Mouse (Mus musculus) intestine, postnatal 0 days (tissue): ENCODE measurements around the gene Lrrc8e. TPM values are rescaled to one million over a fixed set of nuclear protein-coding genes. Genes with fewer than 3 reads are reported as not detected.
A peak's percentile ranks its signal among the peaks of the same experiment; 100 is the strongest.

Source experiments
- ATAC-seq: fragments of 200-750 bp; cut with Nextera tagmentation; 2 replicates; pipeline ENCODE4 v1.8.0; 2017; ENCODE audit warnings: mild to moderate bottlenecking, moderate TSS enrichment, moderate library complexity
- H3K27ac ChIP-seq: fragments of 300-500 bp; sonication (generic); 2 replicates; pipeline ENCODE4 v1.5.1; 2014; ENCODE audit warnings: mild to moderate bottlenecking, low read depth, low read length, moderate library complexity
- H3K27me3 ChIP-seq: fragments of 300-500 bp; sonication (generic); replicated peaks from 2 replicates; pipeline ENCODE4 v1.6.1; 2014; ENCODE audit warnings: low read length, mixed read lengths; ENCODE audit not compliant: control insufficient read depth, insufficient read depth
- H3K36me3 ChIP-seq: fragments of 300-500 bp; sonication (generic); 2 replicates; pipeline ENCODE4 v1.6.1; 2014; ENCODE audit warnings: mild to moderate bottlenecking, moderate library complexity; ENCODE audit not compliant: control insufficient read depth, insufficient read depth
- H3K4me1 ChIP-seq: fragments of 300-500 bp; sonication (generic); replicated peaks from 2 replicates; pipeline ENCODE4 v1.6.1; 2014; ENCODE audit warnings: antibody characterized with exemption, low read length, mixed read lengths; ENCODE audit not compliant: control insufficient read depth, insufficient read depth
- H3K4me2 ChIP-seq: fragments of 300-500 bp; sonication (generic); replicated peaks from 2 replicates; pipeline ENCODE4 v1.6.1; 2014; ENCODE audit warnings: low read depth, mild to moderate bottlenecking, moderate library complexity
- H3K4me3 ChIP-seq: fragments of 300-500 bp; sonication (generic); 2 replicates; pipeline ENCODE4 v1.5.1; 2014; ENCODE audit warnings: low read depth, low read length
- H3K9ac ChIP-seq: fragments of 300-500 bp; sonication (generic); 2 replicates; pipeline ENCODE4 v1.6.1; 2014; ENCODE audit warnings: mild to moderate bottlenecking, low read depth, low read length
- H3K9me3 ChIP-seq: fragments of 300-500 bp; sonication (generic); 2 replicates; pipeline ENCODE4 v1.6.1; 2016; ENCODE audit warnings: mixed run types; ENCODE audit not compliant: control insufficient read depth
- CTCF ChIP-seq: sonication (generic); IDR thresholded peaks from 2 replicates; pipeline ENCODE4 v1.5.1; 2016; ENCODE audit warnings: low read depth, mild to moderate bottlenecking, control low read depth, antibody characterized with exemption, moderate library complexity
- WGBS: fragments of 180-500 bp; shearing (Covaris S2); extraction: QIAGEN DNeasy Blood & Tissue Kit; methylation state at CpG from one replicate; pipeline ENCODE4 v1.1.7; 2014; 5-methylcytosine and 5-hydroxymethylcytosine counted together
- polyA plus RNA-seq: library from polyadenylated mRNA; unstranded; fragments of >200 nt; fragmentation: Nextera tagmentation; extraction: Ambion mirVana; gene quantifications from 2 replicates; pipeline ENCODE4 v1.2.1, GENCODE M21; 2015

The Lrrc8e gene
- polyA plus RNA-seq, 1 experiment from 2014 or later = 3.3 TPM

DNA sequence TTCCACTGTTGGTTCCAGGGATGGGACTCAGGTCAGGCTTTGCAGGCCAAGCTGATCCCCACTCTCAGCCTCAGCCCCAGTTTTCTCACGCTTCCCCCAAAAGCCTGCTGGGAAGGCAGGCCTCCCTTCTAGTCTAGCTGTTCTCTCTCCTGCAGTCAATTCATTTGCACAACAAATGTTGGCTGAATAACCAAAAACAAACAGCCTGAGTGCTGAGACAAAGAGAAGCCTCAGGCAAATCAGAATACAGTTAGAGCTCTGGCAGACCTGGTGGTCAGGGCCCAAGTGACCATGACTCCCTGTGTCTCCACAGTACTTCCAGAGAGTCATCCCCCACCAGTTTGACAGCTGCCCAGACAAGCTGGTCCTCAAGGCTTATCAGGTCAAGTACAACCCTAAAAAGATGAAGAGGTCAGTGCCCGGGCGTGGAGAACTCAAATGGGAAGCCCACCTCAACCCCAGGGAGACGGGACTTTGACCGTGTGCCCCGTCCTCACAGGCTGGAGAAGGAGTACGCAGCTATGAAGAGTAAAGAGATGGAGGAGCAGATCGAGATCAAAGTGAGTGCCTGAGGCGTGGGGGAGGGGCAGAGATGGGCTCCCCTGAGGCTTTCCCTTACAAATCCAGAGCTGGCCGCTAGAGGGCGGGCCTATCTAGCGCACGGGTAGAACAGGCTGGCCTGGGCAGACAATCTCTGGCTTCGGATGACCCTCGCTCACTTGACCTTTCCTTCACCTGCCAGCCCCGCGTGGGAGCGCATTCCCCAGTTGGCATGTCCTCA lies 33.6 kb upstream of the Lrrc8e start:
- Histone ChIP-seq H3K4me3 (no peak overlapping the region), H3K27me3 (no peaks in the 10 kb centered on the region), H3K9ac (no peak overlapping the region), H3K9me3 (no peaks in the 10 kb centered on the region), H3K27ac (no peak overlapping the region), H3K4me1 (no peaks in the 10 kb centered on the region), H3K4me2 (no peak overlapping the region; the same call in 1 of the 2 replicates), H3K36me3 (peaks cover 11% of the 10 kb centered on the region; the same call in 1 of the 2 replicates)
- ATAC-seq = peak; percentile 75
- TF ChIP-seq CTCF = peak; percentile 93
- WGBS = 12% methylated on average over 18 of the region's 18 CpGs

DNA sequence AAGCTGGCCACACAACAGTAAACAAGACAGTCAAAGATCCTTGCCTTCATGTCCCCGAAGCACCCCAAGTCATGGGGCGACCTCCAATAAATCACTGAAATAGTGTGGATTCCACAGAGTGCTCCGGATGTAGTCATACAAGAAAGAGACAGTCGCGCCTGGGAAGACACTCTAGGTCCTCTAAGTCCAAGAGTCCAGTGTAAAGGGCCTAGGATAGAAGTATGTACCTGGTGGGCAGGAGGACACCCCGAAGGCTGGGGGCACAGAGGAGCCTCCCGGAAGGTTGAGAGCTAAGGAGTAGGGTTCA lies 33.1 kb upstream of the Lrrc8e start:
- TF ChIP-seq CTCF = no peak
- Histone ChIP-seq H3K27me3 (no peaks in the 10 kb centered on the region), H3K9me3 (no peaks in the 10 kb centered on the region), H3K4me3 (no peak overlapping the region), H3K27ac (no peak overlapping the region), H3K36me3 (peaks cover 6% of the 10 kb centered on the region; the same call in 1 of the 2 replicates), H3K4me1 (no peaks in the 10 kb centered on the region), H3K9ac (no peak overlapping the region), H3K4me2 (no peak overlapping the region; the same call in 1 of the 2 replicates)
- ATAC-seq = peak; percentile 38; the same call in 1 of the 2 replicates
- 43% methylated on average over 7 of the region's 7 CpGs for WGBS

DNA sequence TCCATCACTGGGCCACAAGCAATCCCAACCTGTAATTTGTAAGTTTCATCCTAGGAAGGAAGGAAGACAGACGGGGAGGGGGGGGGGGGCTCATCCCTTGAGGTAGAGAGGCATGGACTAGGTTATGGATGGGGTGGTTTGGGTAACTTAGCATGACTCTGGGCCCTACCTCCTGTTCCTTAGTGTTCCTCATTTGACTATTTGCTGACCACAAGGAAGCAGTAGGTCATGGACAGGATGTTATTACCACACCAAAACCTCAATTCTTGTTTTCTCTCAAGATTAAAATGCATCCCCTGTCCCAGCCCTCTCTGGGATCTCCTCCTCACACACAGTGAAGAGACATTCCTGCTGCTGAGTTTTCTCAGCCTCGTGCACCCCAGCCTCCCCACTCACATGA lies 25.3 kb upstream of the Lrrc8e start:
- 87% methylated on average over 2 of the region's 2 CpGs for WGBS
- Histone ChIP-seq H3K9ac (no peak overlapping the region), H3K4me1 (no peaks in the 10 kb centered on the region; the same call in 1 of the 2 replicates), H3K4me2 (no peak overlapping the region), H3K27me3 (0 out of 2 replicates have a peak, but pooled peaks cover 6% of the 10 kb centered on the region), H3K36me3 (peaks cover 6% of the 10 kb centered on the region; the same call in 1 of the 2 replicates), H3K9me3 (no peaks in the 10 kb centered on the region), H3K4me3 (no peak overlapping the region), H3K27ac (no peak overlapping the region)
- ATAC-seq = no peak
- no peak for TF ChIP-seq CTCF

DNA sequence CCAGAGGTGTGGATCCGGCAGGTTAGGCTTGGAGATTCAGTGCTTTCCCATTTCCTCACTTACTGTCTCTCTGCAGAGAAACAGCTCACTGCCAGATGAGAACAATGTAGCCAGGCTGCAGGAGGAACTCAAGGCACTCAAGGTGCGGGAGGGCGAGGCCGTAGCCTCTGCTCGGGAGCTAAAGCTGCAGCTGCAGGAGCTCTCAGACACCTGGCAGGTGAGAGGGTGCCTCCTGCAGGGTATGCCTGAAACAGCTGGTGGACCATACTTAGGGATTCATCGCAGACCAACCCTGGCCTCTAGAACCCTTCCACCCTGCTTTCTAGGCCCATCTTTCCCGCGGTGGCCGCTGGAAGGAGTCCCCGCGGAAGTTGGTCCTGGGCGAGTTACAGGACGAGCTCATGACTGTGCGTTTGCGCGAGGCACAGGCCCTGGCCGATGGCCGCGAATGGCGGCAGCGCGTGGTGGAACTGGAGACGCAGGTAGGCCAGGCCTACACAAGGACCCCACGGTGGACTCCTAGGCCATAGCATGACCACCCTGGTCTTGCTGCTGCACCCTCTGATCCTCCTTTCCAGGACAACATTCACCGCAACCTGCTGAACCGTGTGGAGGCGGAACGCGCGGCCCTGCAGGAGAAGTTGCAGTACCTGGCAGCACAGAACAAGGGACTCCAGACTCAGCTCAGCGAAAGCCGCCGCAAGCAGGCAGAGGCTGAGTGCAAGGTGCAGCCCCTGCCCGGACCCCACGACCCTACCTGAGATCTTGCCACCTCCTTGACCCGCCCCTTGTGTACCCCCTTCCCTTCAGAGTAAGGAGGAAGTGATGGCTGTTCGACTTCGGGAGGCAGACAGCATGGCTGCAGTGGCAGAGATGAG lies 21.1 kb upstream of the Lrrc8e start:
- ATAC-seq = 0 out of 2 replicates have a peak, but pooled peaks have one; percentile 20
- peak; percentile 61 for TF ChIP-seq CTCF
- 46% methylated on average over 38 of the region's 38 CpGs for WGBS
- no peak overlapping the region for H3K4me3 ChIP-seq
- no peaks in the 10 kb centered on the region; the same call in 1 of the 2 replicates for H3K4me1 ChIP-seq
- 0 out of 2 replicates have a peak, but pooled peaks cover 6% of the 10 kb centered on the region for H3K27me3 ChIP-seq
- H3K4me2 ChIP-seq = peak overlapping the region; percentile 57; the same call in 1 of the 2 replicates
- no peak overlapping the region for H3K9ac ChIP-seq
- no peak overlapping the region for H3K27ac ChIP-seq
- H3K9me3 ChIP-seq = no peaks in the 10 kb centered on the region
- H3K36me3 ChIP-seq = peaks cover 12% of the 10 kb centered on the region; the same call in 1 of the 2 replicates

DNA sequence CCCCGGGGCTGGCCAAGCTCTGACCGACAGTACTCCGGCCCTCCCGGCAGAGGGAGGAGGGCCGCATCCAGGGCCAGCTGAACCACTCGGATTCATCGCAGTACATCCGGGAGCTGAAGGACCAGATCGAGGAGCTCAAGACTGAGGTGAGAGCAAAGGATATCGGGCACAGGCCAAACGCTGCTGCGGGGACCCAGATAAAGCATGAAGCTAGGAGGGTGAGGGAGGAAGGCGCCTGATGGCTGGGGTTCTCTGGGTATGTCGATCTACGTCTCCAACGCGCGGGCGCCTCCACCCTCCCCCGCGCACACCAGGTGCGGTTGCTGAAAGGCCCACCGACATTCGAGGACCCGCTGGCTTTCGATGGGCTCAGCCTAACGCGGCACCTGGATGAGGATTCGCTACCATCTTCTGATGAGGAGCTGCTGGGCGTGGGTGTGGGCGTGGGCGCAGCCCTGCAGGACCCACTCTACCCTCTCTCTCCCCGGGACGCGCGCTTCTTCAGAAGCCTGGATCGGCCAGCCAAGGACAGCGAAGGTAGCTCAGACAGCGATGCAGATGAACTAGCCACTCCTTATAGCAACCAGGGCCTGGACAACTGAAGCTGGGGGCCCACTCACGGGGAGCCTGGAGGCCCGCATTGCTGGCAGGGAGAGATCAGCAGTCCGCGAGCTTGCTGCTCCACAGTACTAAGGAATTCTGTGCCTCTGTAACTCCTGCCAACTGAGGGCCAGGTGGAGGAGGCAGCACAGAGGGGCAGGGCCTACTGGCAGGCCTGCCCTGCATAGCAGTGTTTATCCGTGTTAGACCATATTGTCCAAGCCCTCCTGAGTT lies 20.2 kb upstream of the Lrrc8e start:
- Histone ChIP-seq H3K4me1 (no peaks in the 10 kb centered on the region; the same call in 1 of the 2 replicates), H3K36me3 (peaks cover 12% of the 10 kb centered on the region; the same call in 1 of the 2 replicates), H3K27me3 (0 out of 2 replicates have a peak, but pooled peaks cover 6% of the 10 kb centered on the region), H3K4me2 (peak overlapping the region; percentile 57), H3K9me3 (no peaks in the 10 kb centered on the region), H3K4me3 (no peak overlapping the region), H3K9ac (peak overlapping the region; percentile 11; the same call in 1 of the 2 replicates), H3K27ac (peak overlapping the region; percentile 50; the same call in 1 of the 2 replicates)
- no peak for TF ChIP-seq CTCF
- 26% methylated on average over 44 of the region's 44 CpGs for WGBS
- peak; percentile 59 for ATAC-seq
